Mouse (Mus musculus): ENCODE results near the gene Nfib. TPM values are rescaled to one million over a fixed set of nuclear protein-coding genes. Genes with fewer than 3 reads are reported as not detected.
A peak's percentile ranks its signal among the peaks of the same experiment; 100 is the strongest.

Nfib gene
- total RNA-seq, 2 experiments from 2014 or later: 118 to 124 TPM

DNA sequence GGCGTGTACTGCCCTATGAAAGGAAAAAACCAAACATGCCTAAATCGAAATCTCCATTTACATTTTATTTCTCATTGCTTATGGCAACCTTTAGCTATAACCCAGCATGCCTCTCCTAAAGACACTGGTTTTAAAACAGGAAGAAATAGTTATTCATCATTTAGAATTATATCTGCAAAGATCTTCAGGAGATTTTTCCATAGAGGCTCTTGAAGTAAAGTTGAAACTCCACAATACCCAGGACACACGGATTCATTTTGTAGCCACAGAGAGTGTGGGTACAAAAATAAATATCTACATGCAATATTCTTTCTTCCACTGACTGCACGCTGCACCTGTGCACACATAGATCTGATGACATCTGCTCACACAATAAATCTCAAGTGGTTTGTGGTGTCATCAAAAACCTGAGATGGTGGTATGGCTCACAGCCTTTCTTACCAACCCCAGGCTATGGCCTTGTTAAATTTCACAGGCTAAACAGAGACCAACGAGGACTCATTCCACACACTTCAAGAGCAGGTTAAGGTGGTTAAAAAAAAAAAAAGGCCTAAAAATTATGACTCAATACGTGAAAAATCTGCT, 189.2 kb downstream of the Nfib start:
- DNase-seq (ENCODE audit: low spot score in 2 of 2): no peak

DNA sequence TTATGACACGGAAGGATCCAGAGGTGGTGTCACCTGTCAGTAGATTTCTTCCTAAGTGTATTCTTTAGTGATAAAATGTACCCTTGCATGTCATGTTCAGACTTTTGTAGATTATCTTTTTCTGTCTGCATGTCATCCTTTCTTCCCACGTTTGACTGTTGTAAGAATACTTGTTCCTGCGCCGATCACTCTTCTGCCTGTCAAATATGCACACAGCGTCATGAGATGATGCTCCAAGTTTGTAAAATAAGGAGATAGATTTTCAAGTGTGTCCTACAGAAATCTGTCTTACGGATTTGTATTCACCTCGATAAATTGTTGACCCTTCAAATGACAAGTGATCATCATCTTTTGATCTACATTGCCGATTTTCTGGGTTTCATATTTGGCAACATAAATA, 190.6 kb downstream of the Nfib start:
- no peak for DNase-seq (ENCODE audit: low spot score in 2 of 2)

- no peak for DNase-seq (ENCODE audit: low spot score in 2 of 2)
Measured at GRCm38 (mm10) chr4:82514373-82514772, 191.2 kb downstream of the Nfib start.

DNA sequence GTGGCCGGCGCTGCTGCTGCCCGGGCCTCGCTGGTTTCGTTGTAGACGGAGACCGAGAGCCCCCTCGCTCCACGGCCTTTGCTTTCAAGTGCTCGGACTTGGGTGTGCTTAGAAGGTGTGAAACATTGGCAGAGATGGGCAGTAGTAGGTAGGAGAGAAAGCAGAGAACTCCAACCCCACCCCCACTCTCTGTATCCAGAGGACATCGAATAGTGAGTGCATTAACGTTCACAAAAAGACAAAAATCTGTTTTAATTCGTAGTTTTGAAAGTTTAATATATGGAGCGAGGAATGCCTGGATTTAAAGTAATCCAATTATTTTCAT, 192.2 kb downstream of the Nfib start:
- no peak for DNase-seq (ENCODE audit: low spot score in 2 of 2)

GRCm38 (mm10) chr4:82512743-82513425, 192.7 kb downstream of the Nfib start:
- DNase-seq (ENCODE audit: low spot score in 2 of 2): peak; percentile 93 to 95

GRCm38 (mm10) chr4:82512335-82512734, 193.2 kb downstream of the Nfib start:
- DNase-seq (ENCODE audit: low spot score in 2 of 2): no peak

DNA sequence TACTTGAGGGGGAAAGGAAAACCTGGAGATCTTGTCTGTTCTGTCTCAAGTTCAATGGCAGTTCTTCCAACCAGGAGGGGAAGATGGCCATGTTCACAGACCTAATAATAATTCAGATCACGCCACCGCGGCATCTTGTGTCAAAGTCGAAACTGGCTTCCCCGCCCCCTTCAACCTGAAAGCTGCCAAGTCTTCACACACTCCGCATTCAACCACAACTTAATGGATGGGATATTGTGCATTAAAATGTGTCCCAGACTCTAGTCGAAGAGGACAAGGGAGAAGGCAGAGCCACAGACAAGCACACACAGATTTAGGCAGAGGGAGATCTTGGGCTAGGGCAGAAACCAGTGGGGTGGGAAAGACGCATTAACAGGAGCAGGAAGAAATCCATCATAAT, 194.0 kb downstream of the Nfib start:
- DNase-seq (ENCODE audit: low spot score in 2 of 2): no peak

DNA sequence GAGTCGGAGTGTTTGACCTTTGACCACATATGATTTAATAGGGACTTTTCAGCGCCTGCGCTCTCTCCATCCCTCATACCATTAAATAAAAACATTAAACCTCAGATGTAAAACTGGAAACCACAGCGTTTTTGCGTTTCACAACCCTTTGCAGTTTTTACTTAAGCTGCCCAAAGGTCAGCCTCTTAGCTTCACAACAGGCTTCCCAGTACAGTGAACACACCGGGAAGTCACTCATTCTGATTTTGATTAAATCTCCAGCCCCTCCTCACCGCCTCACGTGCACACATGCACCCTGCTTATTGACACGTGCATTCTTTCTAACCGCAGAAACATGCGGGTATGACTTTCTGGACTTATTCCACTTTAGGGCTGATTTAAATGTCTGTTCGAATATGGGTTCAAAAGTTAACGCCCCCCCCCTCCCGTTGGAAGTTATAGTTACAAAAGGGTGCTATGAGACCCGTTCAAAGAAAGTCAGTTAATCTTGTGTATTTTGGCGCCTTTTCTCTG, 194.5 kb downstream of the Nfib start:
- no peak for DNase-seq (ENCODE audit: low spot score in 2 of 2)

- no peak for DNase-seq (ENCODE audit: low spot score in 2 of 2)
Measured at GRCm38 (mm10) chr4:82509771-82510170, 195.8 kb downstream of the Nfib start.

DNA sequence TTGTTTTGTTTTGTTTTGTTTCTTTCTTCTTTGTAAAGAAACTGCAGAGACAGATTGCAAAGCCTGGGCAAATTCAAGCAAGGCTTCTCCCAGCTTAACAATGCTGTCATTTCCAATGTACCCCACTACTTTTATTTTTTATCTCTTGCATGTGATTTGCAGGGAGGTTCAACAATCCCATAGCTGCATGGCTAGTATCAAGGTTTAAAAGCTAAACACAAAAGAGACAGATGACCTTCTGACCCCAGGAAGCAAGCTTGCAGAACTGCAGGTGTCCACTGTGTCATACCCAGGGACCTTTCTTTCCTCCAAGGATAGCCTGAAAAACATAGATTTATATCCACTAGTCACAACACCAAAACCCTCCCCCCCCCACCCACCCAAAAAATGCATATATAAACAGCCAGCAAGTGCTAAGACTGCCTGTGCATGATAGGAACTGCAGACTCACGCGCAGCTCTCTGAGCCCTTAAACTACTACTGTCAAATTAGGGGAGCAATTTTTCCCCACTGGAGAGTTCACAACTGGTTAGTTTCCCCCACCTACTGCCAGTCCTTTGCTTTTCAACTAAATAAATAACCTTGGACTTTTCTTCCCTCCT, 196.3 kb downstream of the Nfib start:
- DNase-seq (ENCODE audit: low spot score in 2 of 2): no peak

GRCm38 (mm10) chr4:82508281-82508687, 197.3 kb downstream of the Nfib start:
- no peak for DNase-seq (ENCODE audit: low spot score in 2 of 2)

DNA sequence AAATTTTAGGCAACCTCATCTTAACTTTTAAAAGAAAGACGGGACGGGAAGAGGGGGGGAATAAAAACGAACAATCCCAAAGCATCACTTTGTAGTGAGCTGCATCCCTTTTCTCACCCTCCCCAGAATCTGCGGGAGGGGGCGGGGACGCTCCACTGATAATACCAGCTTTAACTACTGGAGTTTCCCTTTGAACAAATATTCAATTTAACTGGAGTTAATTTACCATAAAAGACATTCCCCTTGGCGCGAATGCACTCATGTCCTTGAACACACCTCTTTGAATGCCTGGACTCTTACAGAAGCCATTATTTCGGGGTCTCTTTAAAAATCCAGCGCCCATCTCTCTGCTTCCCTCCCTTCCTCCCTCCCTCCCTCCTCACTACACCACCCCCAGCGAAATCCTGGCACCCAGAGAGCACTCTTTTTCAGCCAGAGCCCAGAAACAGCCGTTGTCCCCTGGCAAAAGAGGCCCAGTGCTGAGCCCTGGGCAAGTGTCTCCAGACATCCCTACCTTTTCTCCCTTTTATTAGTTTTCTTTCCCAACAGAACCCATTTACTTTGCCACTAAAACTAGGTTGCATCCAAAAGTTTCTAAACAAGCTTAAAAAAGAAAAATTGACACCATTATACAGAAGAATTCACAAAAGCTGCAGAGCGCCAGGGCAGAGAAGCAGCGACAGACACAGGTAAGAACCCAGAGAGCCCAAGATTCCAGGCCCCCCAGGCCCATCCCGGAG, 197.8 kb downstream of the Nfib start:
- DNase-seq (ENCODE audit: low spot score in 2 of 2): no peak

DNA sequence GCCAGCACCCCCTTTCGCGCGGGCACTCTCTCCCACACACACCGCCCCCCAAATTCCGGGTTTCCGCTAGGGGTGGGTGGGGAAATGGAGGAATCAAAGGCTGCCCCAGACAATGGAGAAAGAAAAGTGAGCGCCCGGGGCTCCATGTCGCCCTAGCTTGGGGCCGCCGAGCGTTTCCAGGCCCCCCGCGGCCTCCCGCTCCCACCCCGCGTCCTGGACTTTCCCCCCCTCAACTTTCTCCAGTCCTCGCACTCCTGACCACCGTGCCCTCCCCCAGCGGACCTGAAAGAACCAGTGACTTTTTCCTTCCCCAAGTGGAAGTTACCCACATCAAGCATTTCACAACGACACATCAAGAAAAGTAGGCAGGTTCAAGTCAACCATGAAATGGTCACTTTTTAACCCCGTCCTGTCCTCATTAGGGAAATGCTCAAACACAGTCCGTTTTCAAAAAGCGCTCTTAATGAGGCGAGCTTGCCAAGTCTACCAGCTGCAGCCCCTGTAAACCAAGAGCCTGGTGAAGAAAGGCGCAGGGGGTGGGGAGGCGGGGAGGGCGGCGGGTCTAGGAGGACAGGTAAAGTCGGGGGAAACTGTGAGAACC, 198.7 kb downstream of the Nfib start:
- peak; percentile 29 to 51 for DNase-seq (ENCODE audit: low spot score in 2 of 2)

- DNase-seq (ENCODE audit: low spot score in 2 of 2): peak; percentile 84 to 86
Measured at GRCm38 (mm10) chr4:82506081-82506730, 199.3 kb downstream of the Nfib start.

- peak; percentile 43 to 53 for DNase-seq (ENCODE audit: low spot score in 2 of 2)
Measured at GRCm38 (mm10) chr4:82505121-82506031, 200.2 kb downstream of the Nfib start.

DNA sequence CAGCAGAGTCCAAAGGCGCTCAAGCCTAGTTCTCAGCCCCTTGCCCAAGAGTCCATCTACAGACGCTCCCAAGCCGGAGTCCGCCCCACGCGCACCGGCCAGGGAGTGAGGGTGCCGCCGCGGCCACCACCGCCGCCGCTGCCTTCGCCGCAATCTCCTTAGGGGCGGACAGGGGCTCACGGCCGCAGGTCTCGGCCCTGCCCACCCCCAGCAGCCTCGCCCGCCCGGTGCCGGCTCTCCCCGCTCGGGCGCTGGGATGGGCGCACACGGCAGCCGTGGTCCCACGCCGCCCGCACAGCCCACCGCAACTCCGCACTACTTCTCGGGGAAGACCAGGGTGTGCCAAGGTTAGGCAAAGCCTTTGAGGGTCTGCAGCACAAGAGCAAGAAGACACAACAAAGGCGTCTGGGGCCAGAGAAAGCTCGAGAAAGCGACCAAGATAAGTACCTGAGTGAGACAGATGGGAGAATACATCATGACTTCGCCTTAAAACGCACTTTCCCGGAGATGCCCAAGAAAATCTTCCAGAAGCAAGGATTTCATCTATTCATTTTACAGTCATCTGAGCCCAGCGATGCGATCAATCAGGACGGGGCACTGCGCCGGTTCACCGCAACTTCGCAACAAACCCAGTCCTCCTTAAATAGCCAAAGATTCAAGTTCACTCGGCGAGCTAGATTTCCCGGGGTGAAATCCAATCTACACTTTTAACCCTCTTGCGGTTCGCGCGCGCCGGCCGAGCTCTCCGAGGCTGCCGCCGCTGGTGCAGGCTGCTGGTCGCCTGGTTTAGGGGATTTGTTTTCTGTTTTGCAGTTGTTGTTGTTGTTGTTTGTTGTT, 201.0 kb downstream of the Nfib start:
- peak in 1 of 2 experiments; percentile 19 for DNase-seq (ENCODE audit: low spot score in 2 of 2)

DNA sequence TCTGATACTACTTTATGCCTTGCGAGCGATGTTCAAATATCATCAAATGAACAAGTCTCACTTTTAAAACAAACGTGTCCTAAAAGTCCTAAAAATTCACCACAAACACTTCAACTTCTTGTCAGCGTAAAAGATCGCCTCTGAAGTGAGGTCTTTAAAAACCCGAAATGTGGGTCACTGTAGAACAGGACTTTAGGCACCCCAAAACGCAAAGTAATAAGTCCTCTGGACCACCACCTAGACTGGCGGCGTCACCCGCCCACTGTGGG, 201.6 kb downstream of the Nfib start:
- DNase-seq (ENCODE audit: low spot score in 2 of 2): no peak

- no peak for DNase-seq (ENCODE audit: low spot score in 2 of 2)
Measured at GRCm38 (mm10) chr4:82503274-82504014, 202.1 kb downstream of the Nfib start.

DNA sequence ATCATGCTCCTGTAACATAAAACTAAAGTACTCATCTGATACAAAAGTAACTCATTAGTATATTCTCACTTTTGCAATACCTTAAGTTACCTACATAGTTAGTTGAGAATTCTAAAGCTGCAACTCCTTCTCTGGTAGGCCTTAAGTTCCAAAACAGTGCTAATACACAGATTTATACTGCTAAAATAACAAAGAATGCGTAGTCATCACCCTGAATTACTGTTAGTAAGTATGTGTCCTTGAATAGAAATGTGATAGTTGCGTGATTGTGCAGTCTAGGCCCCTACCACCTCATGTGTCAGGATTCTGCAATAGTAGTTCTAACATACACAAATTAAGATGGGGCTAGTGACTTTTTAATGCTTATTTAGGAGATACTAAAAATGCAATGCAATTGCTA, 202.9 kb downstream of the Nfib start:
- no peak for DNase-seq (ENCODE audit: low spot score in 2 of 2)
